Mouse (Mus musculus): ENCODE measurements around the gene Grin1.

The Grin1 gene

DNA sequence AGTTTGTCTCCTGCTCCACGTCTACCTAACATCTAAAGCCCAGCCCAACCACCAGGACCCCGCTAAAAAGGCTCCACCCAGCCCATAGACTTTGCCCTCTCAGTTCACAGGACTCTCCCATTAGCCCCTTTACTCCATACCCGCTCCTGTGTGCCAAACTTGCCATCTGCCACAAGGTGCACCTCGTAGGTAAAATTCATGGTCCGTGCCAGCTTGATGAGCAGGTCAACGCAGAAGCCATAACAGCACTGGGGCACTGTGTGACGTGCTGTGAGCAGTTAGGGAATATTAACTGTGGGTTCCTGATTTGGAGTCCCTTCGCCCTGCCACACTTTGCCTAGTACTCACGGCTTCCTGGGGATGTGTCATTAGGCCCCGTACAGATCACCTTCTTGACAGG, 20.9 kb downstream of the Grin1 start:
- POLR2A ChIA-PET = interaction anchor here in 1 of 4 experiments (1.0 kb wide), 1 partner anchor 13 kb away, joined by 3 read pairs; no protein-coding TSS in a partner anchor
- CTCF ChIA-PET = interaction anchor here in 2 of 4 experiments (1.2 to 2.5 kb wide), 2 partner anchors 19 kb away, joined by 4 to 6 read pairs; no protein-coding TSS in a partner anchor

GRCm38 (mm10) chr2:25297093-25297492, 21.9 kb downstream of the Grin1 start:
- CTCF ChIA-PET = interaction anchor here (0.5 to 2.5 kb wide), 5 partner anchors 18 to 103 kb away, joined by 3 to 6 read pairs (median 5); no protein-coding TSS in a partner anchor

GRCm38 (mm10) chr2:25293706-25294105, 25.3 kb downstream of the Grin1 start:
- ChIA-PET POLR2A (interaction anchor here in 2 of 4 experiments (0.7 to 1.0 kb wide), 2 partner anchors 27 to 77 kb away, joined by 3 to 5 read pairs; no protein-coding TSS in a partner anchor), CTCF (interaction anchor here in 2 of 4 experiments (1.2 to 4.1 kb wide), 2 partner anchors 15 to 79 kb away, joined by 5 to 28 read pairs; partner anchors contain the start of gene Sapcd2 (in 1 of the 2))

More at GRCm38 (mm10) chr2:25297093-25297492, 21.9 kb downstream of the Grin1 start:
- POLR2A ChIA-PET = interaction anchor here in 3 of 4 experiments (0.5 to 2.0 kb wide), 4 partner anchors 17 to 70 kb away, joined by 3 to 7 read pairs (median 4); partner anchors contain the start of genes Anapc2 (in 1 of the 3) and Ssna1 (in 1 of the 3)

DNA sequence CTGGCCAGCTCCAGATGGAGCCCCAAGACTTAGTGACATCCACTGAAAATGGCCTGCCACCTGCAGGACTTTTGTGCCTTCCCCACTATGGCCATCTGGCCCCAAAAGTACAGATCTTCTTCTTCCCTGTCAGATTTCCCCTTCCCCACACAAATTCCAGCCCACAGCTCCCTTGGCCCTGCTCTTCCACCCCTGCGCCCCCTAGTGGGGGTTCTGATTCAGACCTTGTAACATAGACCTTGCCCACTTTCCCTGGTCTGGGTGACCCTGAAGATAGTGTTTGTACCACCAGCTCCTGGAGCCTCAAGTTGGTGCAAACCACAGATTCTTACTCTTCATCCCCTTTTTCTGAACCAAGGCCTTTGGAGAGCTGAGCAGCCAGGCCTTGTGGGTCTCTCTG, 26.1 kb downstream of the Grin1 start:
- ChIA-PET POLR2A (interaction anchor here (0.6 to 4.4 kb wide), 27 partner anchors 9 to 357 kb away, joined by 3 to 25 read pairs (median 3); partner anchors contain the start of genes Anapc2 (in 2 of the 4), Ssna1 (in 2 of the 4), Tubb4b (in 2 of the 4) and Fut7 (in 1 of the 4)), CTCF (interaction anchor here (0.5 to 4.1 kb wide), 60 partner anchors 11 to 1153 kb away, joined by 3 to 28 read pairs (median 4); partner anchors contain the start of genes Anapc2 (in 2 of the 4), Sapcd2 (in 2 of the 4), Ssna1 (in 2 of the 4) and AL732309.1 (in 1 of the 4))

DNA sequence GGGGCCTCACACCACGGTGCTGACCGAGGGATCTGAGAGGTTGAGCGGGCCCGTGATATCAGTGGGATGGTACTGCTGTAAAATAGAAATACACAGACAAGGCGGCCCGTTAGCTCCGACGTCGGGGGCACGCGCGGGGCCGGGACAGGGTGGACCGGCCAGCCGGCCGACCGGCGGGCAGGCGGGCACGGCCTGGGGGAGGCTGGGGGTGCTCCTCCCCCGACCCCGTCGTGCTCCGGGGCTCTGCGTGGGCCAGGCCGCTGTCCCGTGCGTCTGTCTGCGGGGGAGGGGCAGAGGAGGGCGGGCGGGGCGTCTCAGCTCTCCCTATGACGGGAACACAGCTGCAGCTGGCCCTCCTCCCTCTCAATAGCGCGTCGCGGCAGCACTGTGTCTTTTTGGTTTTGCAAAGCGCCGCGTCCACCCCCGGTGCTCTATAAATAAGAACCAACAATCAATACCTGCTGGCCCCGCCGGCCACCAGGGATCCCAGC, 26.9 kb downstream of the Grin1 start:
- CTCF ChIA-PET = interaction anchor here (0.5 to 4.1 kb wide), 60 partner anchors 10 to 814 kb away, joined by 3 to 28 read pairs (median 4); partner anchors contain the start of genes Anapc2 (in 2 of the 4), Sapcd2 (in 2 of the 4), Ssna1 (in 2 of the 4) and AL732309.1 (in 1 of the 4)
- POLR2A ChIA-PET = interaction anchor here (0.5 to 4.4 kb wide), 29 partner anchors 9 to 356 kb away, joined by 3 to 25 read pairs (median 3); partner anchors contain the start of genes Anapc2 (in 2 of the 4), Ssna1 (in 2 of the 4), Tubb4b (in 2 of the 4) and Fut7 (in 1 of the 4)

- POLR2A ChIA-PET = interaction anchor here in 3 of 4 experiments (0.5 to 4.4 kb wide), 28 partner anchors 12 to 135 kb away, joined by 3 to 25 read pairs (median 4); partner anchors contain the start of genes Anapc2 (in 3 of the 3), Ssna1 (in 3 of the 3), Sapcd2 (in 2 of the 3) and Tubb4b (in 2 of the 3)
- CTCF ChIA-PET = interaction anchor here (0.6 to 4.1 kb wide), 21 partner anchors 12 to 290 kb away, joined by 3 to 28 read pairs (median 5); partner anchors contain the start of genes Ajm1 (in 1 of the 4) and Sapcd2 (in 1 of the 4)
Observed at GRCm38 (mm10) chr2:25291184-25292053, 27.6 kb downstream of the Grin1 start.

GRCm38 (mm10) chr2:25290816-25291130, 28.2 kb downstream of the Grin1 start:
- POLR2A ChIA-PET = interaction anchor here in 3 of 4 experiments (0.7 to 4.4 kb wide), 27 partner anchors 11 to 136 kb away, joined by 3 to 25 read pairs (median 4); partner anchors contain the start of genes Anapc2 (in 3 of the 3), Ssna1 (in 3 of the 3), Sapcd2 (in 2 of the 3) and Nrarp (in 1 of the 3)
- CTCF ChIA-PET = interaction anchor here in 3 of 4 experiments (0.8 to 4.1 kb wide), 14 partner anchors 11 to 130 kb away, joined by 3 to 28 read pairs (median 3); partner anchors contain the start of genes Sapcd2 (in 1 of the 3) and Tprn (in 1 of the 3)

DNA sequence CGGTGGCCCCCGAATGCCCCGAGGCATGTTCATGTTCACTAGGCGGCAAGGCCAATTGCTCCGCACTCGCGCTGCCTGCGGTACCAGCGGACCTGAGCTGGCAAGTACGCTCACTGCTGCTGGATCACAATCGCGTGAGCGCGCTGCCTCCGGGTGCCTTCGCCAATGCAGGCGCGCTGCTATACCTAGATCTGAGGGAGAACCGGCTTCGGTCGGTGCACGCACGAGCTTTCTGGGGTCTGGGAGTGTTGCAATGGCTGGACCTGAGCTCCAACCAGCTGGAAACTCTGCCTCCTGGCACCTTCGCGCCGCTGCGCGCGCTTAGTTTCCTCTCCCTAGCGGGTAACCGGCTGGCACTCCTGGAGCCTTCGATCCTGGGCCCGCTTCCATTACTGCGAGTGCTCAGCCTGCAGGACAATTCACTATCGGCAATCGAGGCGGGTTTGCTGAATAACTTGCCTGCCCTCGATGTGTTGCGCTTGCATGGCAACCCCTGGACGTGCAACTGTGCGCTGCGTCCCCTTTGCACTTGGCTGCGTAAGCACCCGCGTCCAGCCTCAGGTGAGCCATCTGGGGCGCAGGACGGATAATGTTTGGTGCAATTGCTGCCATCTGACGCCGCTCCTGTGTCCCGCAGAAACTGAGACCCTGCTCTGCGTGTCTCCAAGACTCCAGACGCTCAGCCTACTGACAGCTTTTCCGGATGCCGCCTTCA, 28.7 kb downstream of the Grin1 start:
- ChIA-PET POLR2A (interaction anchor here in 3 of 4 experiments (0.9 to 4.4 kb wide), 31 partner anchors 11 to 136 kb away, joined by 3 to 25 read pairs (median 4); partner anchors contain the start of genes Anapc2 (in 3 of the 3), Ssna1 (in 3 of the 3), Sapcd2 (in 2 of the 3) and Nrarp (in 1 of the 3)), CTCF (interaction anchor here in 2 of 4 experiments (0.8 to 4.1 kb wide), 11 partner anchors 11 to 112 kb away, joined by 3 to 28 read pairs (median 3); partner anchors contain the start of genes Sapcd2 (in 1 of the 2) and Tprn (in 1 of the 2))

DNA sequence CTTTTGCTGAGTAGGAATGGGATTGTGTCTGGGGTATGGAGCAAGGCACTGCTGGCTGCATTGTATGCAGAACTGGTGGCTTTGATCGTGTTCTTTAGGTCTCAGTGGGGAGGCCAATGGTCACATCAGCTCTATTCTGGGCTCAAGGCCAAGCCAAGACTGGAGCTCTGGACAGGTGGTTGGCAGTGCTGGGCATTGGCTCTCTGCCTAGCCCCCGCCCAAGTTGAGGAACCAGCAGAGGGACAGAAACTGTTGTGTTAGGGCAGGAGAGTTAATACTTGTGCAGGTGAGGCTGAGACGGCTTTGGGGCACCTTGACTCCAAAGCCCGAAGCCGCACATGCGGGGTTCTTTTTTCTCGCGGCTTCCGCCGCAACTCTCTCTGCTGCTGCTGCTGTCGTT, 29.3 kb downstream of the Grin1 start, which contains the start of gene Lrrc26:
Lrrc26 (plus strand) TSS at position 265 of the 400 bp plus-strand sequence.
- ChIA-PET CTCF (interaction anchor here in 2 of 4 experiments (1.0 to 4.1 kb wide), 7 partner anchors 10 to 113 kb away, joined by 3 to 28 read pairs (median 7); partner anchors contain the start of gene Tprn (in 1 of the 2)), POLR2A (interaction anchor here (0.5 to 4.4 kb wide), 25 partner anchors 10 to 258 kb away, joined by 3 to 25 read pairs (median 4); partner anchors contain the start of genes Anapc2 (in 3 of the 4), Ssna1 (in 3 of the 4), Sapcd2 (in 1 of the 4) and Tor4a (in 1 of the 4))

DNA sequence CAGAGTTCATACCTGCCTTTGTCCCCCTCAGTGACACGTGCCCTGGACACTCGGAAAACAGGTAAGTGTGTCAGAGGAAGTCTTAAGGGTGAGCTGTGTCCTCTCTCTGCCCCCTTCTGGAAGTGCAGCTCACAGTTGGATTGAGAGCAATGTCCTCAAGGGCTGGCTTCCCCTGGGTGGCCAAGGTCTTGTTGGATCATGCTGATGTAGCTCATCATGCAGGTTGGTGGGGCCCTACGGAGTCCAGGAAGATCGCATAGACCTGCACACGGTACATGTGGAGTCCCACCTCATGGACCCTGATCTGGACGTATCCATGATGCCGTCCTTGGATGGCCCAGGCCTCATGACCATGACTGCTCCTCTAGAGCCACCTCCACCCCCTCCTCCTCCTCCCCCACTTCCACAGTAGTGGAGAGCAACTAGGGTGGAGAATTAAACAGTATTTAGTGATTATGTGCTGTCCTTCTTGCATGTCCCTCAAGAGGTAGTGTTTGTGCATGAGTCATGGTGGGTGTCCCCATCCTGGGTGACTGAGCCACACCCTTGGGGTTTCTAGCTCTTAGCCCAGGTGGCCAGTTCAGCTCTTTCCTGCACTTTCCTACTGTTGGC, 30.1 kb downstream of the Grin1 start:
- ChIA-PET CTCF (no interaction called here), POLR2A (interaction anchor here (0.5 to 4.4 kb wide), 19 partner anchors 10 to 259 kb away, joined by 3 to 25 read pairs (median 4); partner anchors contain the start of genes Anapc2 (in 3 of the 4), Ssna1 (in 3 of the 4), Tprn (in 2 of the 4) and Tor4a (in 1 of the 4))

GRCm38 (mm10) chr2:25287927-25288649, 30.9 kb downstream of the Grin1 start, which contains the start of gene Tmem210:
Tmem210 (plus strand) TSS chr2:25288145.
- ChIA-PET POLR2A (interaction anchor here in 3 of 4 experiments (0.6 to 3.5 kb wide), 17 partner anchors 9 to 93 kb away, joined by 3 to 16 read pairs (median 4); partner anchors contain the start of genes Anapc2 (in 3 of the 3), Ssna1 (in 3 of the 3), Tprn (in 3 of the 3) and Man1b1 (in 1 of the 3)), CTCF (interaction anchor here in 2 of 4 experiments (1.7 to 2.6 kb wide), 2 partner anchors 9 to 10 kb away, joined by 8 to 13 read pairs; no protein-coding TSS in a partner anchor)

GRCm38 (mm10) chr2:25286837-25287636, 31.9 kb downstream of the Grin1 start:
- ChIA-PET POLR2A (interaction anchor here in 3 of 4 experiments (0.6 to 2.2 kb wide), 12 partner anchors 14 to 94 kb away, joined by 3 to 8 read pairs (median 4); partner anchors contain the start of genes Anapc2 (in 3 of the 3), Ssna1 (in 3 of the 3), Tprn (in 2 of the 3) and Man1b1 (in 1 of the 3)), CTCF (interaction anchor here in 2 of 4 experiments (1.7 to 2.6 kb wide), 2 partner anchors 8 to 9 kb away, joined by 8 to 13 read pairs; no protein-coding TSS in a partner anchor)

DNA sequence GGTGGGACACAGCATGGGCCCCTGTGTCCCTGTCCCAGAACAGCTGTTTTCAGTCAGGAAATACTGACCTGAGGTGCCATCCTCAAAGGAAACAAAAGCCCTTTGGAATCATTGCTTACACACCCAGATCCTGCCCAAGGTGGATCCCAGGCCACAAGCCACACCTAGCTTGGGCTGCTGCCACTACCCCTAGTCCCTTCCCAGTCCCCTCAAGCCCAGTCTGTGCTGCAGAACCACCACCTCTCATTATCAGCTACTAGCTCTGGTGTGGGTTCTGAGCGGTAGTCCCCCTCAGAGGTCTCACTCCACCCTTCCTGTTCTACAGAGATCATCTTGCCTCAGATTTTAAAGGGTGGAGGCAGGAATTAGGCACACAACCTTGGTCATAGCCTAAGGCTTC, 32.7 kb downstream of the Grin1 start:
- CTCF ChIA-PET = interaction anchor here in 1 of 4 experiments (2.6 kb wide), 1 partner anchor 8 kb away, joined by 8 read pairs; no protein-coding TSS in a partner anchor

GRCm38 (mm10) chr2:25285551-25285950, 33.4 kb downstream of the Grin1 start:
- ChIA-PET POLR2A (interaction anchor here in 3 of 4 experiments (0.6 to 2.0 kb wide), 9 partner anchors 13 to 1112 kb away, joined by 3 to 6 read pairs (median 3); partner anchors contain the start of genes Anapc2 (in 1 of the 3), Dpp7 (in 1 of the 3), Ssna1 (in 1 of the 3) and Tprn (in 1 of the 3)), CTCF (no interaction called here)

More for the DNA sequence above, 32.7 kb downstream of the Grin1 start:
- POLR2A ChIA-PET = interaction anchor here in 2 of 4 experiments (0.9 to 2.2 kb wide), 10 partner anchors 14 to 79 kb away, joined by 3 to 8 read pairs (median 4); partner anchors contain the start of genes Anapc2 (in 2 of the 2), Ssna1 (in 2 of the 2), Dpp7 (in 1 of the 2) and Nelfb (in 1 of the 2)
